Comparison of ENCODE assay signal across 8 mouse cellular contexts in genomic region chr11:118975917-118976316, GRCm38 (mm10). TPM values are rescaled to one million over a fixed set of nuclear protein-coding genes. Genes with fewer than 3 reads are reported as not detected.
DNase-seq lines count a peak whose midpoint lies in the region; ATAC-seq and TF ChIP-seq lines count a peak whose summit lies in the region.

No protein-coding gene starts in this region.

- no peaks in the 10 kb centered on the region; the same call in 1 of the 2 replicates for H3K4me1 ChIP-seq in heart, embryonic 16.5 days (ENCODE audit: control insufficient read depth, insufficient read depth, low read length)
- peaks cover 1% of the 10 kb centered on the region for H3K4me1 ChIP-seq in heart, adult 2 months (ENCODE audit: control insufficient read depth, insufficient read depth, low read length)
- H3K4me1 ChIP-seq in hindbrain, embryonic 10.5 days (replicated peaks) = peaks cover 41% of the 10 kb centered on the region
- H3K4me1 ChIP-seq in liver, embryonic 15.5 days (replicated peaks) = no peaks in the 10 kb centered on the region; the same call in 1 of the 2 replicates

- no peak overlapping the region for H3K9ac ChIP-seq in heart, embryonic 16.5 days (ENCODE audit: low read length)
- no peak overlapping the region for H3K9ac ChIP-seq in heart, adult 2 months (ENCODE audit: low read depth, low read length)
- no peak overlapping the region for H3K9ac ChIP-seq in liver, embryonic 15.5 days

- TF ChIP-seq EP300 in heart, adult 2 months (IDR thresholded peaks at IDR 0.05; ENCODE audit: insufficient read depth, low read depth, low read length) = no peak

- no peak overlapping the region for H3K4me3 ChIP-seq in heart, embryonic 16.5 days (ENCODE audit: low read length)
- no peak overlapping the region for H3K4me3 ChIP-seq in heart, adult 2 months
- peak overlapping the region; percentile 18 for H3K4me3 ChIP-seq in hindbrain, embryonic 10.5 days
- H3K4me3 ChIP-seq in liver, embryonic 15.5 days (replicated peaks) = no peak overlapping the region

- no peak for ATAC-seq in heart, embryonic 16.5 days (replicated peaks; ENCODE audit: extremely low read depth, insufficient read depth, low FRiP score)
- ATAC-seq in liver, embryonic 15.5 days (ENCODE audit: insufficient read depth) = no peak

- H3K4me2 ChIP-seq in heart, embryonic 16.5 days (ENCODE audit: low read depth, low read length) = peak overlapping the region; percentile 36; the same call in 1 of the 2 replicates
- H3K4me2 ChIP-seq in liver, embryonic 15.5 days = peak overlapping the region; percentile 38

- TF ChIP-seq CTCF in heart, adult 2 months (IDR thresholded peaks at IDR 0.05) = no peak

- intact Hi-C loops in heart, adult 2 months (cut with DNase I) = loop anchor here (5.0 to 10.0 kb wide), 3 partner anchors 64 to 331 kb away; partner anchors contain the start of gene Rbfox3

- H3K27ac ChIP-seq in heart, embryonic 16.5 days (ENCODE audit: low read length) = no peak overlapping the region
- no peak overlapping the region for H3K27ac ChIP-seq in heart, adult 2 months
- H3K27ac ChIP-seq in hindbrain, embryonic 10.5 days = no peak overlapping the region
- H3K27ac ChIP-seq in liver, embryonic 15.5 days (replicated peaks) = no peak overlapping the region

- H3K27me3 ChIP-seq in heart, embryonic 16.5 days (ENCODE audit: control insufficient read depth, insufficient read depth, low read length) = peaks cover 40% of the 10 kb centered on the region
- peaks cover 6% of the 10 kb centered on the region for H3K27me3 ChIP-seq in heart, adult 2 months (ENCODE audit: control insufficient read depth, insufficient read depth, low read length)
- peaks cover 23% of the 10 kb centered on the region for H3K27me3 ChIP-seq in hindbrain, embryonic 10.5 days (ENCODE audit: insufficient read depth, poor library complexity, severe bottlenecking)
- peaks cover 22% of the 10 kb centered on the region for H3K27me3 ChIP-seq in liver, embryonic 15.5 days

- no peak for TF ChIP-seq POLR2A in heart, adult 2 months (IDR thresholded peaks at IDR 0.05; ENCODE audit: insufficient read depth, low read depth, low read length)

- no peaks in the 10 kb centered on the region for H3K36me3 ChIP-seq in heart, embryonic 16.5 days (ENCODE audit: control insufficient read depth, insufficient read depth)
- no peaks in the 10 kb centered on the region for H3K36me3 ChIP-seq in heart, adult 2 months (ENCODE audit: control insufficient read depth, insufficient read depth, low read length)
- no peaks in the 10 kb centered on the region for H3K36me3 ChIP-seq in hindbrain, embryonic 10.5 days
- no peaks in the 10 kb centered on the region for H3K36me3 ChIP-seq in liver, embryonic 15.5 days (replicated peaks)

- no peaks in the 10 kb centered on the region for H3K79me2 ChIP-seq in heart, adult 2 months (replicated peaks; ENCODE audit: control insufficient read depth, insufficient read depth, low read length)

- 16% methylated on average over 12 of the region's 12 CpGs for WGBS in heart, embryonic 16.5 days
- 19% methylated on average over 12 of the region's 12 CpGs for WGBS in heart, adult 2 months
- 15% methylated on average over 12 of the region's 12 CpGs for WGBS in hindbrain, embryonic 10.5 days
- 14% methylated on average over 12 of the region's 12 CpGs for WGBS in liver, embryonic 15.5 days (ENCODE audit: insufficient replicate concordance)

- H3K9me3 ChIP-seq in heart, embryonic 16.5 days (replicated peaks; ENCODE audit: control insufficient read depth, low read length) = no peaks in the 10 kb centered on the region
- no peaks in the 10 kb centered on the region for H3K9me3 ChIP-seq in hindbrain, embryonic 10.5 days
- H3K9me3 ChIP-seq in liver, embryonic 15.5 days (replicated peaks) = no peaks in the 10 kb centered on the region

- DNase-seq in heart, adult 2 months = no peak
- DNase-seq in T-cell, adult 2 months (ENCODE audit: low spot score) = peak; percentile 65
- DNase-seq in hindbrain, embryonic 10.5 days (ENCODE audit: low spot score) = no peak
- DNase-seq in thymus, postnatal 14 days = peak; percentile 42
- DNase-seq in MN1 (ENCODE audit: low spot score) = no peak
- DNase-seq in lung, postnatal 10 days = no peak

RNA-seq across cellular contexts. Expression of gene Enpp7, which starts 12.1 kb away (rescaled TPM):
- polyA plus RNA-seq in heart, embryonic 16.5 days (2015; fragmentation: Nextera tagmentation; extraction: Ambion mirVana) = 0.12 TPM in 1 of 2 replicates, not detected in the other
- total RNA-seq in heart, adult 2 months (2021) = not detected
- not detected in 2 replicates for polyA plus RNA-seq in heart, adult 2 months (2012; rRNA removed)
- not detected in 2 replicates for polyA plus RNA-seq in hindbrain, embryonic 10.5 days (2016; fragmentation: Nextera tagmentation; extraction: Ambion mirVana)
- not detected in 2 replicates for polyA plus RNA-seq in liver, embryonic 15.5 days (2015; fragmentation: Nextera tagmentation; extraction: Ambion mirVana)

RNA-seq across cellular contexts. Expression of gene Cbx2, which starts 46.8 kb away (rescaled TPM):
- 15.0 and 15.3 TPM in 2 replicates for polyA plus RNA-seq in heart, embryonic 16.5 days (2015; fragmentation: Nextera tagmentation; extraction: Ambion mirVana)
- total RNA-seq in heart, adult 2 months (2021) = 1 to 10 TPM; 1.7 to 2.3 TPM
- 2.3 and 3.0 TPM in 2 replicates for polyA plus RNA-seq in heart, adult 2 months (2012; rRNA removed)
- 86.6 and 112 TPM in 2 replicates for polyA plus RNA-seq in hindbrain, embryonic 10.5 days (2016; fragmentation: Nextera tagmentation; extraction: Ambion mirVana)
- polyA plus RNA-seq in liver, embryonic 15.5 days (2015; fragmentation: Nextera tagmentation; extraction: Ambion mirVana) = 3.0 and 3.2 TPM in 2 replicates

Comparison
In these comparisons a context has a peak if more than half of its experiments do, and no peak if none do; other contexts are left out.
1. DNase-seq: peak in T-cell, adult 2 months (single experiment) and thymus, postnatal 14 days (single experiment); none in heart, adult 2 months (0 of 2), hindbrain, embryonic 10.5 days (single experiment), MN1 (single experiment) and lung, postnatal 10 days (single experiment).